Mouse (Mus musculus): ENCODE results near the gene Irf2bpl. TPM values are rescaled to one million over a fixed set of nuclear protein-coding genes. Genes with fewer than 3 reads are reported as not detected.
A peak's percentile ranks its signal among the peaks of the same experiment; 100 is the strongest.

The Irf2bpl gene
- total and polyA plus RNA-seq, 3 experiments = 8.4 to 18.8 (median 11.0) TPM

DNA sequence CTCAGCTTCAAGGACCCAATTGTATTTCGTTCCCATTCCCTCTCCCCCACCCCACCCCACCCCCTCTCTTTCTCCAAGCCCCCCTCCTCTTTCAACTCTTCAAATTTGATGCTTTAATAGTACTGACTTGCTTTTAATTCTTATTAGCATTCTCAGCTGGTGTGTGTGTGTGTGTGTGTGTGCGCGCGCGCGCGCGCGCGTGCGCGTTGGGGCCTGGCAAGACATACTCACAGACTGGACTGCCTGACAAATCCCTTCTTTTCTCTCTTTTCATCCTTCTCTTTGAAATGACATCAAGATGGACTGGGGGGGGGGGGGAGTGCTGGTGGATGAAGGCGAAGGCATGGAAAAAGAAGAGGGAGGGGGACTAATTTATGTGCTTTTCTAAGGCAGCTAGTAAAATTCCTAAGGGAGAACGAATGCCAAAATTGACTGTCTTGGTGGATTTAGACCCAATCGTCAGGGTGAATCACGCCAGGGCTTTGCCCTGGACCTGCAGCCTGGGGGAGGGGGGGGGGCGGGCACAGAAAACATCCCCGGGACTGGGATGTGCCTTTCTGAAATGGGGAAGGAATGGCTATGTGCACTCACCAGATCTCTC lies 8.2 kb upstream of the Irf2bpl start:
- no peak for ATAC-seq (ENCODE audit: extremely low read depth, insufficient number of reproducible peaks, low FRiP score, poor library complexity, severe bottlenecking)
- peak overlapping the region; percentile 74; the same call in 1 of the 2 replicates for H3K4me3 ChIP-seq (ENCODE audit: low read depth, low read length)
- DNase-seq (ENCODE audit: low spot score) = no peak

DNA sequence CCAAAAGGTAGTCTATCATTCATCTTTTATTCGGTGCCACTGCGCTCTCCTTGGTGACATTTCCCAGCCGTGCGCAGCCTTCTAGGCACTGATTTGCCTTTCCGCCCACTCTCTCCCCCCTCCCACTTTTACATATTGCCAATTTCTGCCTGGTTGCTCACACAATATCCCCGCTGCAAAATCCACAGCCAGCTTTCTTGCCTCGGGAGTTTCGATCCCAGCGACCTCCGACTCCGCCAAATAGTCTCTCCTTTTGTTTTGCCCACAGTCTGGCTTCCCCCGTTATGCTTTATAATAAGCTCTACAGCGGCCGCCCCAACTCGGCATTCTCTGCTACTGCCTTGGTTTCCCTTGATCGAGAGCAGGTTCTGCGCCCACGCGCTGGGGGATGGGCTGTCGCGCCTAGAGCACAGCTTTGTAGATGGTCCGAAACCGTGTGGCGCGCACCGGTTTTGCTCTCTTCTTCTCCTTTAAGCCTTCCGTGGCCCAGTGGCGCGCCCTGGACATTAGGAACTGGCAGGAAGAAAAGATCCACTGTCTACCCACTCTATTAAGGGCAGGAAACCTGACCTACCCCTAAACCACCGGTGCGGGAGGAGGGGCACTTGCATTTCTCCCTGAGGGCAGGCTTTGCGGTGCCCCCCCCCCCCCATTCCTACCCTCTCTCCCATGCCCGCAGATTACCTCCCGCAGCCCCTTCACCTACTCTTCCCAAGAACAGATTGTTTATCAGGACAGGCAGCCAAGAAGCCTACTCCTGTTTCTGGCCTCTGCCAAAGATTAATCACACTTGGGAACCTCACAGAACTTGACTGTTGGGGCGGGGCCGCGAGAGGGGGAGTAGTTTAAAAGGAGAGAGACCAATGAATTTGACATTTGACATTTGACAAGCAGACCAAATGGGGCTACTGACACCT lies 7.4 kb upstream of the Irf2bpl start:
- DNase-seq (ENCODE audit: low spot score) (peak; percentile 95), ATAC-seq (ENCODE audit: extremely low read depth, insufficient number of reproducible peaks, low FRiP score, poor library complexity, severe bottlenecking) (peak; percentile 42)
- H3K4me3 ChIP-seq (ENCODE audit: low read depth, low read length) = peak overlapping the region; percentile 74
- TF ChIP-seq GATA1 (IDR thresholded peaks at IDR 0.05; ENCODE audit: borderline replicate concordance, low read length) (no peak), TAL1 (conservative IDR thresholded peaks at IDR 0.05; ENCODE audit: low read depth, low read length) (peak; percentile 46)
- no peaks in the 10 kb centered on the region for H3K9me3 ChIP-seq (replicated peaks)
- no peaks in the 10 kb centered on the region for H3K36me3 ChIP-seq (replicated peaks)
- H3K4me1 ChIP-seq (ENCODE audit: insufficient read depth, low read depth, low read length) = peaks cover 91% of the 10 kb centered on the region
- H3K27me3 ChIP-seq (ENCODE audit: insufficient read depth, low read length) = no peaks in the 10 kb centered on the region

More for the DNA sequence above, 8.2 kb upstream of the Irf2bpl start:
- no peaks in the 10 kb centered on the region for H3K9me3 ChIP-seq (replicated peaks)
- H3K4me1 ChIP-seq (ENCODE audit: insufficient read depth, low read depth, low read length) = peaks cover 91% of the 10 kb centered on the region
- no peaks in the 10 kb centered on the region for H3K27me3 ChIP-seq (ENCODE audit: insufficient read depth, low read length)
- H3K36me3 ChIP-seq (replicated peaks) = no peaks in the 10 kb centered on the region
- TF ChIP-seq GATA2 (IDR thresholded peaks at IDR 0.05; ENCODE audit: borderline replicate concordance, low read depth, low read length) = no peak

DNA sequence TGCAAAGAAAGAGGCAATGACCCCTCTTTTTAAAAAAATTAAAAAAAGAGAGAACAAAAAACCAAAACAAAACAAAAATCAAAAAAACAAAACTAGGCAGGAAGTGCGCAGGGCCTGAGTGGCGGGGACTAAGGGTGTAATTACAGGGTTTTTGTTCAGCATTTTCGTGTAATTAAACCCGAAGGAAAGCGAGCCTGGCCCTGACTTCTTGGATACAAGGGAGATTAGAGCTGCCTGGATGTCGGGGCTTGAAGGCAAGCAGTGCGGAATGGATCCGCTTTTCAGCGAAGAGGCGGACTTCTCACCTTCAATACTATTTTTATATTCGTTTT lies 6.8 kb upstream of the Irf2bpl start:
- TF ChIP-seq GATA1 (IDR thresholded peaks at IDR 0.05; ENCODE audit: borderline replicate concordance, low read length) (no peak), CTCF (IDR thresholded peaks at IDR 0.05; ENCODE audit: low read depth, low read length) (no peak), TAL1 (conservative IDR thresholded peaks at IDR 0.05; ENCODE audit: low read depth, low read length) (no peak), POLR2AphosphoS5 (IDR thresholded peaks at IDR 0.05; ENCODE audit: insufficient replicate concordance, low read depth, low read length) (no peak), GATA2 (IDR thresholded peaks at IDR 0.05; ENCODE audit: borderline replicate concordance, low read depth, low read length) (no peak)
- H3K4me3 ChIP-seq (ENCODE audit: low read depth, low read length) = peak overlapping the region; percentile 74
- H3K9me3 ChIP-seq (replicated peaks) = no peaks in the 10 kb centered on the region
- ATAC-seq (ENCODE audit: extremely low read depth, insufficient number of reproducible peaks, low FRiP score, poor library complexity, severe bottlenecking) (no peak), DNase-seq (ENCODE audit: low spot score) (no peak)
- H3K36me3 ChIP-seq (replicated peaks) = no peaks in the 10 kb centered on the region
- peaks cover 91% of the 10 kb centered on the region for H3K4me1 ChIP-seq (ENCODE audit: insufficient read depth, low read depth, low read length)
- 0 out of 2 replicates have a peak, but pooled peaks cover 2% of the 10 kb centered on the region for H3K27me3 ChIP-seq (ENCODE audit: insufficient read depth, low read length)

DNA sequence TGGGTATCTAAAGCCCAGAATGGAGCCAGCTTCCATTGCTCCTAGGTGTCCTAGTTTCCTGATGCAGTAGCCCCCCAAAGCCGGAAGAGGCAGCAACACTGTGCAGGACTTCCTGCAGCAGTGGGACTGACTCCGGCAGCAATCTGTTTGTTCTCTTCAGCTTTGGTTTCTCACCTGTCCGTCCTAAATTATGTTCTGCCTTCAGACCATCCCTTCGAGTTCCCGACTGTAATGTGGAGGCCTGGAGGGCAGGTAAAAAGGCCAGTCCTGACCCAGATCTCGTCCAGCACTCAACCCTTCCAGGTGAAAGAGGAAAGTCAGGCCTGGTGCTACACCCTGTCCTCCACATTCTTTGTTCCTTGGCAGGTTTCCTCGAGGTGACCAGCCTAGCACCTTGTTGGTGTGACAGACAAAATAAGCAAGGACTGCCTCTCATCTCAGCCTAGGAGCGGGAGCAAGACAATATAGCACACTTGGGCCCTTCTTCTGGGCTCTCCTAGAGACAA lies 6.3 kb upstream of the Irf2bpl start:
- no peaks in the 10 kb centered on the region for H3K36me3 ChIP-seq (replicated peaks)
- H3K4me3 ChIP-seq (ENCODE audit: low read depth, low read length) = no peak overlapping the region; the same call in 1 of the 2 replicates
- ATAC-seq (ENCODE audit: extremely low read depth, insufficient number of reproducible peaks, low FRiP score, poor library complexity, severe bottlenecking) (no peak), DNase-seq (ENCODE audit: low spot score) (no peak)
- no peak for TF ChIP-seq GATA1 (IDR thresholded peaks at IDR 0.05; ENCODE audit: borderline replicate concordance, low read length)
- peaks cover 87% of the 10 kb centered on the region for H3K4me1 ChIP-seq (ENCODE audit: insufficient read depth, low read depth, low read length)
- no peaks in the 10 kb centered on the region for H3K9me3 ChIP-seq (replicated peaks)
- 0 out of 2 replicates have a peak, but pooled peaks cover 2% of the 10 kb centered on the region for H3K27me3 ChIP-seq (ENCODE audit: insufficient read depth, low read length)

DNA sequence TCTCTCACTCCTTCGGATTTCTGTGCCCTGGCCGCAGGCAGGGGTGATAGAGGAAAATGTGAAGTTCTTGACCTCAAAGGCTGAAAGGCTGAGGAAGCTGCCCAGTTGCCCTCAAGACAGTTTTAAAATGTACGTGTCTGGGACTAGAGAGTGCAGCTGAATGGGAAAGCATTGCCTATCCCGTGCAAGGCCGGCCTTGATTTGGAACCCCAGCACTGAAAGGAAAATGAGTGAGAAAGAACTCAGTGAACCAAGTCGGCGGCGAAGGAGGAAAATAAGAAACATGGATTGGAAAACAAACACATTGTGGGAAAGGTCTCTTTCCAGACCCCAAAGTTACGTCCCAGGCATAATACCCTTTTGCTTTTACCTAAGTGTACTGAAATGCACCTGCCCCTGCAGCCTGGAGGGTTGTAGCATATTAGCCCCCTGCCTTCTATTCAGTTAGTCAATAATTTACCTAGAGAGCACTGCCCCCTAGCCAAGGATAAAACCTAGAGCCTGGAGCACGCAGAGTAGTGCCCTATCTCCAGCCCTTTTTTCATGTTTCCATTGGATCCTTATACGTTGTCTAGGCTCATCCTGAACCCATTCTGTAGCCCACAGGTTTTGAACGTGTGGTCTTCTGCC lies 5.6 kb upstream of the Irf2bpl start:
- Histone ChIP-seq H3K27me3 (ENCODE audit: insufficient read depth, low read length) (0 out of 2 replicates have a peak, but pooled peaks cover 2% of the 10 kb centered on the region), H3K36me3 (replicated peaks) (no peaks in the 10 kb centered on the region), H3K4me3 (ENCODE audit: low read depth, low read length) (no peak overlapping the region), H3K9me3 (replicated peaks) (no peaks in the 10 kb centered on the region), H3K4me1 (ENCODE audit: insufficient read depth, low read depth, low read length) (peaks cover 86% of the 10 kb centered on the region)
- ATAC-seq (ENCODE audit: extremely low read depth, insufficient number of reproducible peaks, low FRiP score, poor library complexity, severe bottlenecking) (no peak), DNase-seq (ENCODE audit: low spot score) (no peak)
- TF ChIP-seq GATA2 (IDR thresholded peaks at IDR 0.05; ENCODE audit: borderline replicate concordance, low read depth, low read length) (no peak), CTCF (IDR thresholded peaks at IDR 0.05; ENCODE audit: low read depth, low read length) (no peak), TAL1 (conservative IDR thresholded peaks at IDR 0.05; ENCODE audit: low read depth, low read length) (no peak), GATA1 (IDR thresholded peaks at IDR 0.05; ENCODE audit: borderline replicate concordance, low read length) (no peak), POLR2AphosphoS5 (IDR thresholded peaks at IDR 0.05; ENCODE audit: insufficient replicate concordance, low read depth, low read length) (no peak)

DNA sequence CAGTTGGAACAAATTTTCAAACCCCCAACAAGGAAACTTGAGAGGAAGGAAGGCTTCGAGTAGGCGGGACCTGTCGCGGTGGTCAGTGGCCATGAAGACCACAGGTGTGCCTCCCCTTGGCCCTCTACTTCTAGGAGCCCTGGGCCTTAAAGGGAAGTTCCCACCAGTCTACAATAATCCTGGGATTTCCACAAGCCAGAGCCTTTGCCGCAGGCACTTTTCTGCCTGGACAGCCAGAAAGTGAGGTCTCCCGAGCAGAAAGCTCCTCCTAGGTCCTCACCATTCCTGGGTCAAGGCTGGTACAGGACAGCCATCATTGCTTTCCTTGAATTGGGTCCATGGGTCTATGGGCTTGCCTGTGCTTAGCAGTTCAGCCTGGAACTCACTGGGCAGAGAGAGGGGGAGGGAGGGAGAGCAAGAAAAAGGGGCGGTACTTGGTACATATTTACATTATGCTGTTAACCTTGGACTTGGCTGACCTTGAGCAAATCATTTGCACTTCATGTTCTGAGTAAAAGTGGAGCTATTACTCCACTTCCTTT lies 4.6 kb upstream of the Irf2bpl start:
- H3K4me1 ChIP-seq (ENCODE audit: insufficient read depth, low read depth, low read length) = peaks cover 88% of the 10 kb centered on the region

More for the DNA sequence above, 4.6 kb upstream of the Irf2bpl start:
- Histone ChIP-seq H3K27me3 (ENCODE audit: insufficient read depth, low read length) (peaks cover 6% of the 10 kb centered on the region; the same call in 1 of the 2 replicates), H3K36me3 (replicated peaks) (no peaks in the 10 kb centered on the region), H3K9me3 (replicated peaks) (no peaks in the 10 kb centered on the region), H3K4me3 (ENCODE audit: low read depth, low read length) (peak overlapping the region; percentile 68; the same call in 1 of the 2 replicates)
- no peak for TF ChIP-seq CTCF (IDR thresholded peaks at IDR 0.05; ENCODE audit: low read depth, low read length)
- TF ChIP-seq GATA1 (IDR thresholded peaks at IDR 0.05; ENCODE audit: borderline replicate concordance, low read length) = no peak
- TF ChIP-seq GATA2 (IDR thresholded peaks at IDR 0.05; ENCODE audit: borderline replicate concordance, low read depth, low read length) = no peak
- TF ChIP-seq POLR2AphosphoS5 (IDR thresholded peaks at IDR 0.05; ENCODE audit: insufficient replicate concordance, low read depth, low read length) = no peak; the same call in 1 of the 2 replicates
- no peak for TF ChIP-seq TAL1 (conservative IDR thresholded peaks at IDR 0.05; ENCODE audit: low read depth, low read length)
- DNase-seq (ENCODE audit: low spot score) (peak; percentile 45), ATAC-seq (ENCODE audit: extremely low read depth, insufficient number of reproducible peaks, low FRiP score, poor library complexity, severe bottlenecking) (no peak)

Measured in G1E (cell line).